Mouse (Mus musculus) MEL (cell line): Measurements from ENCODE around the gene Gm12185. TPM values are rescaled to one million over a fixed set of nuclear protein-coding genes. Genes with fewer than 3 reads are reported as not detected.
"Not testable (repeated sequence)": the region's sequence is repeated elsewhere in the genome, so short reads cannot be mapped to it uniquely, and the experiment has no call there.

ENCODE experiments used
- DNase-seq: peaks from one replicate; pipeline ENCODE4 v3.0.0; 2011; ENCODE audit warnings: low read depth, low spot score
- H3K27ac ChIP-seq: 2 replicates; pipeline ENCODE4 v1.5.1; 2012; ENCODE audit warnings: low read depth, mild to moderate bottlenecking, control low read depth, low read length, moderate library complexity; ENCODE audit not compliant: control insufficient read depth
- H3K27me3 ChIP-seq, 2 experiments: fragments of 150-350 bp in 1 of 2; sonication (generic) in 1 of 2; 2 replicates each; pipeline ENCODE4 v1.6.1; 2012; ENCODE audit warnings: low read length in 2 of 2, mild to moderate bottlenecking in 2 of 2, improper control_type of control experiment in 1 of 2, moderate library complexity in 1 of 2; ENCODE audit not compliant: insufficient read depth in 2 of 2, control insufficient read depth in 1 of 2
- H3K36me3 ChIP-seq, 2 experiments: 2 replicates each; pipeline ENCODE4 v1.6.1; 2012 to 2014; ENCODE audit warnings: low read length in 2 of 2, improper control_type of control experiment in 1 of 2, inconsistent platforms in 1 of 2, mild to moderate bottlenecking in 1 of 2; ENCODE audit not compliant: insufficient read depth in 2 of 2, control insufficient read depth in 1 of 2
- H3K4me1 ChIP-seq, 2 experiments: fragments of 150-350 bp in 1 of 2; sonication (generic) in 1 of 2; 2 replicates each; pipeline ENCODE4 v1.6.1; 2012; ENCODE audit warnings: low read length in 2 of 2, improper control_type of control experiment in 1 of 2, mild to moderate bottlenecking in 1 of 2; ENCODE audit not compliant: insufficient read depth in 2 of 2, control insufficient read depth in 1 of 2
- H3K4me3 ChIP-seq, 2 experiments: fragments of 150-350 bp in 1 of 2; sonication (generic) in 1 of 2; 2 replicates each; pipeline ENCODE4 v1.5.1; 2012; ENCODE audit warnings: low read depth in 2 of 2, low read length in 2 of 2, mild to moderate bottlenecking in 2 of 2, moderate library complexity in 2 of 2, control low read depth in 1 of 2, improper control_type of control experiment in 1 of 2; ENCODE audit not compliant: control insufficient read depth in 1 of 2, insufficient read depth in 1 of 2
- H3K79me2 ChIP-seq: 2 replicates; pipeline ENCODE4 v1.6.1; 2012; ENCODE audit warnings: mild to moderate bottlenecking, low read length, moderate library complexity; ENCODE audit not compliant: control insufficient read depth, poor library complexity, insufficient read depth
- H3K9ac ChIP-seq: 2 replicates; pipeline ENCODE4 v1.6.1; 2012; ENCODE audit warnings: low read depth, mild to moderate bottlenecking, control low read depth, low read length, moderate library complexity; ENCODE audit not compliant: control insufficient read depth, poor library complexity, severe bottlenecking
- H3K9me3 ChIP-seq: fragments of 150-350 bp; sonication (generic); replicated peaks from 2 replicates; pipeline ENCODE4 v1.6.1; 2012; ENCODE audit warnings: mild to moderate bottlenecking, low read length, improper control_type of control experiment, moderate library complexity; ENCODE audit not compliant: insufficient read depth
- polyA plus RNA-seq, 2 experiments: library from polyadenylated mRNA; stranded (reverse) in 1 of 2; unstranded in 1 of 2; fragments of >175 nt in 1 of 2; fragments of >200 nt in 1 of 2; gene quantifications; 2 replicates each; pipeline versions ENCODE4 v1.2.1 to v1.2.4; 2012; ENCODE audit warnings: low replicate concordance in 2 of 2, low read depth in 1 of 2; ENCODE audit not compliant: insufficient read length in 2 of 2, insufficient read depth in 1 of 2, missing spikeins in 1 of 2
- total RNA-seq: library from RNA; depleted of rRNA; stranded (reverse); fragments of 300-350 nt; gene quantifications from 2 replicates; pipeline ENCODE4 v1.2.3, GENCODE M21; 2012

Gm12185 gene
- total and polyA plus RNA-seq, 3 experiments = not detected

DNA sequence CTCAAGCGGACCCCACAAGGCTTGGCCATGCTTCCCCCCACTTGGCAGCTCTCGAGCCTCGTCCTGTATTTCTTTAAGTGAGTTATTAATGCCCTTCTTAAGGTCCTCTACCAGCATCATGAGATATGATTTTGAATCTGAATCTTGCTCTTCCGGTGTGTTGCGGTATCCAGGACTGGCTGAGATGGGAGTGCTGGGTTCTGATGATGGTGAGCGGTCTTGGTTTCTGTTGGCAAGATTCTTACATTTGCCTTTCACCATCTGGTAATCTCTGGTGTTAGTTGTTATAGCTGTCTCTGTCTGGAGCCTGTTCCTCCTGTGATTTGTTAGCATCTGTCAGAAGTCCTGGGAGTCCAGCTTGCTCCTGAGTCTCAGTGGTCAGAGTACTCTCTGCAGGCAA, 45.9 kb downstream of the Gm12185 start, which contains the start of gene Psme2b:
TSS of gene Psme2b (minus strand) at position 101 of the 400 bp plus-strand sequence.
- not testable (repeated sequence) for H3K27ac ChIP-seq, DNase-seq, H3K27me3 ChIP-seq, H3K9ac ChIP-seq, H3K36me3 ChIP-seq, H3K9me3 ChIP-seq, H3K79me2 ChIP-seq, H3K4me3 ChIP-seq, H3K4me1 ChIP-seq

DNA sequence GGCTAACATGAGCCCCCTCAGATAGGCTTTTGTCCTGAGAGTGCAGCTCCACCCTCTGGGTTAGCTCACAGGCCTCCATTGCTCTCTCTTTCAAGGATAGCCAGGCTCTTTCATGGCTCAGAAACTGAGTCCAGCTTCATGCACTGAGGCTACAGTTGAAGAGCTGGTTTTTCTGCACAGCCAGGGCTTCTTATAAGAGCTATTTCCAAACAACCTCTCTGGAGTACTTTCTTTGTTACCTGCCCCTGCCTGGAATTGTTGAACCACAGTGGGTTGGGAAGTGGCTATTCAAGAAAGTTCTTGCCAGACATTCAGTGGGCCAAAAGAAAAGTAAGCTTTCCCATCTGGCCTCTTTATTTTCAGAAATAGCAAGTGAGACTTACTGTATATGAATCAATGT, 52.7 kb downstream of the Gm12185 start:
- not testable (repeated sequence) for H3K9me3 ChIP-seq, DNase-seq, H3K36me3 ChIP-seq, H3K27me3 ChIP-seq, H3K27ac ChIP-seq, H3K4me1 ChIP-seq, H3K9ac ChIP-seq, H3K79me2 ChIP-seq, H3K4me3 ChIP-seq

DNA sequence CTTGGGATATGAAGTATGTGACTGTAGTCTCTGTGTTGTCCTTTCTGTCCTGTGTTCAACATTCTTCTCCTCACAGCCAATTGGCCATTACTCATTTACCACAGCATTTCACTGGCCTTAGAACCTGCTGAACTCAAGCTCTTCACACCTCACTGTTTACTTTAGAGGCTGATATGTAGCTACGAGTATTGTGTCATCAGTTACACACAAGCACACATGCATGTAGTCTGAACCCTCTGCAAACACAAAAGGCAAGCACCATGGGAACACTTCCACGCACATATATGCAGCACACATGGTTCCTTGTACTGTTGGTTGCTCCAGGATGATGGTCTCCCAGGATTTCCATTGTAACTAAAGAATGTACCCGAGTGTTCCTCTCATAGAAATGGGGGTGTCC, 56.7 kb downstream of the Gm12185 start:
- not testable (repeated sequence) for H3K79me2 ChIP-seq, H3K9me3 ChIP-seq, H3K9ac ChIP-seq, H3K4me3 ChIP-seq, DNase-seq, H3K27ac ChIP-seq, H3K36me3 ChIP-seq, H3K27me3 ChIP-seq, H3K4me1 ChIP-seq

DNA sequence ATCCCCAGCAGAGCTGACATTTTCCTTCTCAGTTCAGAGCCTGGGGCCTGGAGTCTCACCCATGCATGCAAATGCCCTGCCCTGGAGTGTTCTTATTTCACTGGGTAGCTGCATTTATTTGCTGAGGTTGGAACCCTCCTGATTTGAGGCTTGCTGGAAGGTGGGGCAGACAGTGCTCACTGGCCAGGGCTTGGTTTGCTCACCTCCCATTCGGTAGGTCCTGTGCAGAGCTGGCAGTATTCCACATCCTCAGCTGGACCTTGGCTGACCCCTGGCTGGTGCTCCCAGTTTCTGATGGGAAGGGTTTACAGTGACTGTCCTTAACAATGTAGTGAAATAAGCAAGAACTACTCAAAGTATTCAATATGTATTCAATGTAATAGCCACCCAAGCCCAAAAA, 58.1 kb downstream of the Gm12185 start:
- H3K27ac ChIP-seq, H3K36me3 ChIP-seq, H3K4me1 ChIP-seq, H3K9me3 ChIP-seq, H3K79me2 ChIP-seq, H3K9ac ChIP-seq, DNase-seq, H3K4me3 ChIP-seq, H3K27me3 ChIP-seq: not testable (repeated sequence)

DNA sequence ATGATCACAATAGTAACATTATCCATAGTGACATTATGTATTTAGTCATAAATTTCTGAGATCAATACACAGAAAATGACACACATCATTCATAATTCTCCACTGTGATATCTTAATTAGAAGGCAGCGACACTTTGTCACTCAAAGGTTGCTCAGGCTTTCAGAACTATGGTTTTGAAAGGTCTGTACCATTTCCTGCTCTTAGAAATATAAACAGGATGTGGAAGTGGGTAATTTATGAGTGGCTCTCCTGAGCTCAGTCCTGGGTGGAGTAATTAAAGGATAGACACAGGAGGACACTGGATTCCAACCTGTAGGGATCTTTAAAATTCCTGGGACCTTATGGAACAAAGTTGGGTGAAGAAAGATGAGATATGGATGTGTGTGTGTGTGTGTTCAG, 58.6 kb downstream of the Gm12185 start:
- not testable (repeated sequence) for H3K9ac ChIP-seq, H3K4me3 ChIP-seq, H3K27me3 ChIP-seq, H3K79me2 ChIP-seq, H3K4me1 ChIP-seq, H3K36me3 ChIP-seq, H3K9me3 ChIP-seq, DNase-seq, H3K27ac ChIP-seq

DNA sequence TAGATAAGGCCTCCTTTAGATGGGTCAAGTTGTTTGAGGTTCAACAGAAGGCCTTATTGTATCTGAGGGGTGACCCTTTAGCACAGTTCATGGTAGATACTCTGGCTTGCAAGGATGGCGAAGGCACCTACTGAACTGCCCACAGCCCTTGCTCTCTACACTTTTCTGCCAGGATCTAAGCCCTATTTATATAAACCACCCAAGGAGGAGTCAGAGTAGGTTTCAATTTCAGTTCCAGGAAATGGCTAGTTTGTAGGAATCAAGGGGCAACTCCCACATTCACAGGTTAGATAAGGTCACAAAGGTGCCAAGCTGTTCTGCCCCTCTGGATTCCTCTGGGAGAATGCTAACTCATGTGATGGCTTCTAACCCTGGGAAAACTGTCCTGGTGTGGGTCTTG, 64.0 kb downstream of the Gm12185 start:
- H3K9ac ChIP-seq, H3K27ac ChIP-seq, H3K4me1 ChIP-seq, H3K4me3 ChIP-seq, DNase-seq, H3K9me3 ChIP-seq, H3K27me3 ChIP-seq, H3K36me3 ChIP-seq, H3K79me2 ChIP-seq: not testable (repeated sequence)

DNA sequence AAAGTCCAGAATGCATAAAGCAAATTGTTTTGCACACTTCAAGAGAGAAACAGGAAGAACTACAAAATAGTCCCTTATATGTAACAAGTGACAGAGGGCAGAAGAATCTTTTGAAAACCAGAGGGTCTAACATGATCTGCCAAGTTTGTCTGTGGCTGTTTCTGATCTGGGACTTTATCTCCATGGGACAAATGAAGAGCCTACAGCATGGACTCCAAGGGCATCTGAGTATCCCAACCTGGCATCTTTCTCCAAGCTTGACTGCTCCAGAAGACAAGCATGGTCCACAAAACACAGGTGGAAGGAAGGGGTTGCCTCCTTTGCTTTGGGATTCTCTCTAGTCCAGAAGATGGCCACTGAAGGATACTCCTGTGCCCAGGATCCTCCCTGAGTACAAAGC, 65.6 kb downstream of the Gm12185 start:
- not testable (repeated sequence) for H3K9ac ChIP-seq, H3K4me3 ChIP-seq, H3K79me2 ChIP-seq, H3K27me3 ChIP-seq, DNase-seq, H3K36me3 ChIP-seq, H3K9me3 ChIP-seq, H3K27ac ChIP-seq, H3K4me1 ChIP-seq
